Mouse (Mus musculus) E14TG2a.4 (cell line): Measurements from ENCODE around the gene Lrrc72.

Source experiments
- CTCF ChIP-seq: conservative IDR thresholded peaks from 2 replicates; pipeline ENCODE4 v1.5.1; 2014; ENCODE audit warnings: low read length
- POU5F1 ChIP-seq: IDR thresholded peaks from 2 replicates; pipeline ENCODE4 v1.6.1; 2014; ENCODE audit warnings: low read length, borderline replicate concordance

DNA sequence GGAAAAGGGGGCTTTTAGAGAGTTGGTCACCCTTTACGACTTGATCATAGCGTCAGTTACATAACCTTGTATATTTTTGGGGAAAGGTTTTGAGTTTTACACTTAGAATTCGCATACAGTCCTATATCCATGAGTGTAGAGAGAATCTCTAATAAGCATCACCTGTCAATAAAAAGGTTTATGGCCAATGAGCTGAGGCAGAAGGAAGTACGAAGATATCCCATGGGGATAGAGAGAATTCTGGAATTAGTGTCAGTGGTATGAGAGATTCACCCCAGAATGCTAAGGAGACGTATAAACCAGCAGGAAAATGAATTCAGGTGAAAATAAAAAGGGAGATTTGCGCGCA lies 45.4 kb downstream of the Lrrc72 start:
- TF ChIP-seq CTCF = no peak
- TF ChIP-seq POU5F1 = no peak
